Mouse (Mus musculus) bone marrow, adult 2 months (tissue): ENCODE data around the gene Fam213b.

Experiments used
- CTCF ChIP-seq: fragments of 200-500 bp; IDR thresholded peaks from 2 replicates; pipeline ENCODE4 v1.5.1; 2011; ENCODE audit warnings: low read length, control low read depth; ENCODE audit not compliant: control insufficient read depth, insufficient read depth
- POLR2A ChIP-seq: fragments of 200-500 bp; IDR thresholded peaks from 2 replicates; pipeline ENCODE4 v1.6.1; 2011; ENCODE audit warnings: low read depth, mild to moderate bottlenecking, control low read depth, low read length, borderline replicate concordance; ENCODE audit not compliant: control insufficient read depth

DNA sequence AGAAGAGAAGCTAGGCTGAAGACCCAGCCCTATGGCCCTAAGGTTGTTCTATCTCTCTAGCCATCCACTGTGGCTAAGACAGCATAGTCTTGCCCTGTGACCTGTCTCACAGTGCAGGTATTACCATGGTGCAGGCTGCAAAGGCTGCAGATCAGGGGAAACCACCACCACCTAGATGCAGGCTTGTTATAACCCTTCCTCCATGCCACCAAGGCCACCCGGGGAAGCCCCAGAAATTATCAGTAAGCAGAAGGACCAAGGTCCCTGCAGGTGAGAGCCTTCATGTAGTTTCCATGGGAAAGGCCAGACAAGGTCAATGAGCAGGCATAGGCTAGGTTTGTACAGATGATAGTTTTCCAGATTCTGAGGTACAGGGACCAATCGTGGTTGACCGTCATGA lies 14.9 kb upstream of the Fam213b start:
- TF ChIP-seq CTCF (no peak), POLR2A (no peak)
